Mouse (Mus musculus): ENCODE data around the gene Atp10b. TPM values are rescaled to one million over a fixed set of nuclear protein-coding genes. Genes with fewer than 3 reads are reported as not detected.

Gene Atp10b
- total and polyA plus RNA-seq, 2 experiments from 2014 or later: 2.7 TPM; not detected in 1

GRCm38 (mm10) chr11:43182816-43183215 is 33.1 kb downstream of the Atp10b start:
- Histone ChIP-seq H3K4me3 (ENCODE audit: low read depth, low read length) (no peak overlapping the region), H3K4me2 (ENCODE audit: low read depth, low read length) (no peak overlapping the region), H3K9me3 (replicated peaks; ENCODE audit: control insufficient read depth, low read length) (no peaks in the 10 kb centered on the region), H3K36me3 (replicated peaks; ENCODE audit: control insufficient read depth, insufficient read depth, low read length) (no peaks in the 10 kb centered on the region), H3K27ac (ENCODE audit: low read depth) (no peak overlapping the region), H3K4me1 (ENCODE audit: control insufficient read depth, insufficient read depth) (peaks cover 6% of the 10 kb centered on the region; the same call in 1 of the 2 replicates), H3K27me3 (ENCODE audit: control insufficient read depth, insufficient read depth, low read length) (no peaks in the 10 kb centered on the region), H3K9ac (replicated peaks; ENCODE audit: low read depth, low read length) (no peak overlapping the region)
- TF ChIP-seq EP300 (IDR thresholded peaks at IDR 0.05; ENCODE audit: low read depth) (no peak), CTCF (IDR thresholded peaks at IDR 0.05; ENCODE audit: low read depth) (no peak)
- DNase-seq (ENCODE audit: low spot score): no peak
- ATAC-seq (ENCODE audit: insufficient read depth, low read depth): no peak
- WGBS: 24% methylated on average over 1 of the region's 1 CpGs

- ATAC-seq (ENCODE audit: insufficient read depth, low read depth): no peak
- no peak overlapping the region for H3K27ac ChIP-seq (ENCODE audit: low read depth)
- whole genome bisulfite sequencing: 75% methylated on average over 4 of the region's 4 CpGs
These were observed 33.8 kb downstream of the Atp10b start for GRCm38 (mm10) chr11:43183457-43183856.

GRCm38 (mm10) chr11:43186291-43186690 is 36.6 kb downstream of the Atp10b start:
- H3K4me3 ChIP-seq (ENCODE audit: low read depth, low read length): no peak overlapping the region
- DNase-seq (ENCODE audit: low spot score) (no peak), ATAC-seq (ENCODE audit: insufficient read depth, low read depth) (no peak)
- H3K27ac ChIP-seq (ENCODE audit: low read depth): no peak overlapping the region
- H3K4me2 ChIP-seq (ENCODE audit: low read depth, low read length): no peak overlapping the region
- H3K4me1 ChIP-seq (ENCODE audit: control insufficient read depth, insufficient read depth): peaks cover 6% of the 10 kb centered on the region; the same call in 1 of the 2 replicates
- no peaks in the 10 kb centered on the region for H3K27me3 ChIP-seq (ENCODE audit: control insufficient read depth, insufficient read depth, low read length)
- H3K36me3 ChIP-seq (replicated peaks; ENCODE audit: control insufficient read depth, insufficient read depth, low read length): no peaks in the 10 kb centered on the region
- H3K9ac ChIP-seq (replicated peaks; ENCODE audit: low read depth, low read length): no peak overlapping the region
- WGBS: 61% methylated on average over 6 of the region's 6 CpGs
- no peaks in the 10 kb centered on the region for H3K9me3 ChIP-seq (replicated peaks; ENCODE audit: control insufficient read depth, low read length)
- TF ChIP-seq EP300 (IDR thresholded peaks at IDR 0.05; ENCODE audit: low read depth) (no peak), CTCF (IDR thresholded peaks at IDR 0.05; ENCODE audit: low read depth) (no peak)

More at GRCm38 (mm10) chr11:43183457-43183856, 33.8 kb downstream of the Atp10b start:
- DNase-seq (ENCODE audit: low spot score): peak; percentile 9
- peaks cover 6% of the 10 kb centered on the region; the same call in 1 of the 2 replicates for H3K4me1 ChIP-seq (ENCODE audit: control insufficient read depth, insufficient read depth)
- H3K4me2 ChIP-seq (ENCODE audit: low read depth, low read length): no peak overlapping the region
- H3K27me3 ChIP-seq (ENCODE audit: control insufficient read depth, insufficient read depth, low read length): no peaks in the 10 kb centered on the region
- H3K36me3 ChIP-seq (replicated peaks; ENCODE audit: control insufficient read depth, insufficient read depth, low read length): no peaks in the 10 kb centered on the region
- no peak overlapping the region for H3K9ac ChIP-seq (replicated peaks; ENCODE audit: low read depth, low read length)
- no peaks in the 10 kb centered on the region for H3K9me3 ChIP-seq (replicated peaks; ENCODE audit: control insufficient read depth, low read length)
- H3K4me3 ChIP-seq (ENCODE audit: low read depth, low read length): no peak overlapping the region
- TF ChIP-seq CTCF (IDR thresholded peaks at IDR 0.05; ENCODE audit: low read depth) (no peak), EP300 (IDR thresholded peaks at IDR 0.05; ENCODE audit: low read depth) (no peak)

GRCm38 (mm10) chr11:43189817-43190593 is 40.3 kb downstream of the Atp10b start:
- DNase-seq (ENCODE audit: low spot score) (no peak), ATAC-seq (ENCODE audit: insufficient read depth, low read depth) (no peak)
- H3K4me1 ChIP-seq (ENCODE audit: control insufficient read depth, insufficient read depth): no peaks in the 10 kb centered on the region
- no peak for TF ChIP-seq CTCF (IDR thresholded peaks at IDR 0.05; ENCODE audit: low read depth)
- TF ChIP-seq EP300 (IDR thresholded peaks at IDR 0.05; ENCODE audit: low read depth): no peak
- no peak overlapping the region for H3K27ac ChIP-seq (ENCODE audit: low read depth)
- no peaks in the 10 kb centered on the region for H3K36me3 ChIP-seq (replicated peaks; ENCODE audit: control insufficient read depth, insufficient read depth, low read length)
- H3K9ac ChIP-seq (replicated peaks; ENCODE audit: low read depth, low read length): no peak overlapping the region
- H3K4me3 ChIP-seq (ENCODE audit: low read depth, low read length): no peak overlapping the region
- no peaks in the 10 kb centered on the region for H3K27me3 ChIP-seq (ENCODE audit: control insufficient read depth, insufficient read depth, low read length)
- H3K4me2 ChIP-seq (ENCODE audit: low read depth, low read length): no peak overlapping the region
- 75% methylated on average over 3 of the region's 3 CpGs for WGBS
- H3K9me3 ChIP-seq (replicated peaks; ENCODE audit: control insufficient read depth, low read length): no peaks in the 10 kb centered on the region

GRCm38 (mm10) chr11:43198811-43199210 is 49.1 kb downstream of the Atp10b start:
- no peak overlapping the region for H3K27ac ChIP-seq (ENCODE audit: low read depth)
- ATAC-seq (ENCODE audit: insufficient read depth, low read depth): no peak
- H3K36me3 ChIP-seq (replicated peaks; ENCODE audit: control insufficient read depth, insufficient read depth, low read length): no peaks in the 10 kb centered on the region
- H3K9me3 ChIP-seq (replicated peaks; ENCODE audit: control insufficient read depth, low read length): no peaks in the 10 kb centered on the region
- no peak overlapping the region for H3K4me2 ChIP-seq (ENCODE audit: low read depth, low read length)
- H3K4me1 ChIP-seq (ENCODE audit: control insufficient read depth, insufficient read depth): no peaks in the 10 kb centered on the region
- no peaks in the 10 kb centered on the region for H3K27me3 ChIP-seq (ENCODE audit: control insufficient read depth, insufficient read depth, low read length)
- 53% methylated on average over 2 of the region's 2 CpGs for WGBS
- TF ChIP-seq EP300 (IDR thresholded peaks at IDR 0.05; ENCODE audit: low read depth) (no peak), CTCF (IDR thresholded peaks at IDR 0.05; ENCODE audit: low read depth) (no peak)
- H3K4me3 ChIP-seq (ENCODE audit: low read depth, low read length): no peak overlapping the region
- no peak for DNase-seq (ENCODE audit: low spot score)
- no peak overlapping the region for H3K9ac ChIP-seq (replicated peaks; ENCODE audit: low read depth, low read length)
